Mouse (Mus musculus): ENCODE data around the gene Pvalb. TPM values are rescaled to one million over a fixed set of nuclear protein-coding genes. Genes with fewer than 3 reads are reported as not detected.

Pvalb gene
- polyA plus RNA-seq, 1 experiment, result not detected

DNA sequence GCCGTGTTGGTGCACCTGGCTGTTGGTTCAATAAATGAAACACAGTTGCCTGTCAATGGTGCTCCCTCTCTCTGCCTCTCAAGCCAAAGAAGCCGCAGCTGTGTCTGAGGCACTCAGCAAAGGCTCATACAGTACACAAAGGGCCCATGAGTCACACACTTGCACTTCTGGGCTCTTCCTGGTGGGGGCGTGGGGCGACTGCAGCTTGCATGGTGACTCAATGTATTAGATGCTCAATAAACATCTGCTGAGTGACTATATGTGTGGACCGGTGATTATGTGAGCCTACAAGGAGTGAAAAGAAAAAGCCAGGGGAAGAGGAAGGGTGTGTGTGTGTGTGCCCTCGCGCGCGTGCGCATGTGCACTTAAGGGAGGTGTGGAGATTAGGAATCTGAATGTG is 34.5 kb downstream of the Pvalb start:
- peaks cover 15% of the 10 kb centered on the region for H3K4me1 ChIP-seq (ENCODE audit: control insufficient read depth, insufficient read depth, low read length)
- H3K27me3 ChIP-seq (ENCODE audit: control insufficient read depth, insufficient read depth, low read length), result no peaks in the 10 kb centered on the region
- no peak overlapping the region for H3K4me3 ChIP-seq (ENCODE audit: control insufficient read depth, low read depth, low read length)
- H3K27ac ChIP-seq (ENCODE audit: control insufficient read depth, insufficient read depth, low read depth, low read length), result no peak overlapping the region
- TF ChIP-seq CTCF (IDR thresholded peaks at IDR 0.05; ENCODE audit: control insufficient read depth, insufficient read depth, insufficient replicate concordance, low read depth, low read length) (no peak), POLR2A (IDR thresholded peaks at IDR 0.05; ENCODE audit: control insufficient read depth, low read depth, low read length) (no peak)
- H3K36me3 ChIP-seq (ENCODE audit: control insufficient read depth, insufficient read depth, low read length), result no peaks in the 10 kb centered on the region

DNA sequence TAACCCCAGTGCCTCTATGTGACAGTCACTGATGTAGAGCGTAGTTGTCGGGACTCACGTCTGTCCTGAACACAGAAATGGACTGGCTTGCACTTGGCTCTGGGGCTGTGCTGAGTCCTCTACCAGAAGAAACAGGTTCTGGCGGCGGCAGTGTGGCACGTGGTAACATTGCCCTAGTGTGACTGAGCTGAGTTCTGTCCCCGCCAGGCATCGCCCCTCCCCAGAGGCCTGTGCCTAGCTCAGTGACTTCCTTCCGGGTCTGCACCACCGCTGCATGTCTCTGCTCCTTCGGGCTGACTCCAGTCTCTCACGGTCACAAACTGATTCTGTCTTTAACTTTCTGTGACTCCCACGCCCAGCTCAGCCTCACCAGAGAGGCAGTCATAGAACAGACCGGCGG is 35.5 kb downstream of the Pvalb start:
- Histone ChIP-seq H3K27me3 (ENCODE audit: control insufficient read depth, insufficient read depth, low read length) (no peaks in the 10 kb centered on the region), H3K27ac (ENCODE audit: control insufficient read depth, insufficient read depth, low read depth, low read length) (no peak overlapping the region), H3K4me1 (ENCODE audit: control insufficient read depth, insufficient read depth, low read length) (peaks cover 15% of the 10 kb centered on the region), H3K4me3 (ENCODE audit: control insufficient read depth, low read depth, low read length) (no peak overlapping the region), H3K36me3 (ENCODE audit: control insufficient read depth, insufficient read depth, low read length) (no peaks in the 10 kb centered on the region; the same call in 1 of the 2 replicates)
- TF ChIP-seq POLR2A (IDR thresholded peaks at IDR 0.05; ENCODE audit: control insufficient read depth, low read depth, low read length) (no peak), CTCF (IDR thresholded peaks at IDR 0.05; ENCODE audit: control insufficient read depth, insufficient read depth, insufficient replicate concordance, low read depth, low read length) (no peak)

DNA sequence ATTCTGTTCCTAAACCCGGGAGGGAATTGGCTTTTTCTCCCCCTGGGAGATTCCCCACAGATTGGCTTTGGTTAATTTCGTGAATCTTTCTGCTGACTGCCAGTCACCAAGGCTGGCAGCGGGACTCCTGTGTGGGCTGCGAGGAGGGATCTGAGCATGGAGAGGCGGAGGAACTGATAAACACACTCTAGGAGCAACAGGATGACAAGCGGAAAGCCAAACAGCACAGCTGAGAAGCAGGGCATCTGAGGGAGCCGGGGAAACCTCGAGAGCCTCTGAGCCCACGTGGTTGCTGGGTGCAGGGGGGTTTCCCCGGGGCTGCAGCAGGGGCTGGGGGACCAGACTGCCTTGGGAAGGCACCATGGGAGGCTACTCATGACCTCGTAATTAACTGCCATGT is 36.6 kb downstream of the Pvalb start:
- TF ChIP-seq CTCF (IDR thresholded peaks at IDR 0.05; ENCODE audit: control insufficient read depth, insufficient read depth, insufficient replicate concordance, low read depth, low read length), result no peak
- no peak for TF ChIP-seq POLR2A (IDR thresholded peaks at IDR 0.05; ENCODE audit: control insufficient read depth, low read depth, low read length)
- Histone ChIP-seq H3K27ac (ENCODE audit: control insufficient read depth, insufficient read depth, low read depth, low read length) (no peak overlapping the region), H3K27me3 (ENCODE audit: control insufficient read depth, insufficient read depth, low read length) (no peaks in the 10 kb centered on the region), H3K36me3 (ENCODE audit: control insufficient read depth, insufficient read depth, low read length) (no peaks in the 10 kb centered on the region; the same call in 1 of the 2 replicates), H3K4me3 (ENCODE audit: control insufficient read depth, low read depth, low read length) (no peak overlapping the region), H3K4me1 (ENCODE audit: control insufficient read depth, insufficient read depth, low read length) (peaks cover 11% of the 10 kb centered on the region)

DNA sequence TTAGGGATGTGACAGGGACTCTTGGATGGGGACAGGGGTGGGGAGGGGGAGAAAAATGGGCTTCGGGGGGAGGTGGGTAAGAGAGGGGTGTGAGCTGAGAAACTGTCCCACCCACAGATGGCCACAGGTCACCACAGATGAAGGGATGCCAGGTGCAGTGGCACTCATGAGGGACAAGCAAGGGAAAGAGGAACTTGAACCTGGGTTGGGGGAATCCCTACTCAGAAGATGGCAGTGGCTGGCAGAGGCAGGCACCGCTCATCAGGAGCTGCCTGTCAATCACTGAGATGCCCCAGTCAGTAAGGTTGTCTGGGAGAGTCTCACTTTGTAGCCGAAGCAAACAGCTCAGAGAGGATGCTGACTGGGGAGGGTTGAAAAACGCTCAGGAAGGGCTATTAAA is 40.9 kb downstream of the Pvalb start:
- peaks cover 2% of the 10 kb centered on the region for H3K36me3 ChIP-seq (ENCODE audit: control insufficient read depth, insufficient read depth, low read length)
- no peak for TF ChIP-seq POLR2A (IDR thresholded peaks at IDR 0.05; ENCODE audit: control insufficient read depth, low read depth, low read length)
- H3K4me3 ChIP-seq (ENCODE audit: control insufficient read depth, low read depth, low read length), result no peak overlapping the region
- no peaks in the 10 kb centered on the region for H3K27me3 ChIP-seq (ENCODE audit: control insufficient read depth, insufficient read depth, low read length)
- H3K27ac ChIP-seq (ENCODE audit: control insufficient read depth, insufficient read depth, low read depth, low read length), result no peak overlapping the region
- H3K4me1 ChIP-seq (ENCODE audit: control insufficient read depth, insufficient read depth, low read length), result no peaks in the 10 kb centered on the region; the same call in 1 of the 2 replicates

DNA sequence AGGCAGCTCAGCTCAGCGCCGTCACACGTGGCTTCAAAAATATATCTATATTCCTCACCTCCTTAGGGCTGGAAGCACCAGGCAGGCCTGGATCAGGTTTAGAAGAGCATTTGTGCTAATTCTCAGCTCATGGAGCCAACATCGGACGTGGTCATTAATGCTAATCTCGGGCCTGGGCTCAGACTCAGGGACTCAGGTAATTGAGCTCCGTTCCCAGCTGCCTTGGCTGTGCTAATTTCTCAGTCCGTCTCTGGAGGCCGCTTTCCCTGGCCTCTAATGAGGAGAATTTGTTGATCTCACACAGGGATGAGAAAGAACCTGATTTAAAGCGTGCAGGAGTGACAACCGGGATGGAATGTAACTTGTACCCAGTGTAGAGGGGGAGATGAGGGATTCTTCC is 41.7 kb downstream of the Pvalb start:
- H3K4me1 ChIP-seq (ENCODE audit: control insufficient read depth, insufficient read depth, low read length), result no peaks in the 10 kb centered on the region; the same call in 1 of the 2 replicates
- H3K4me3 ChIP-seq (ENCODE audit: control insufficient read depth, low read depth, low read length), result no peak overlapping the region
- peaks cover 2% of the 10 kb centered on the region for H3K36me3 ChIP-seq (ENCODE audit: control insufficient read depth, insufficient read depth, low read length)
- H3K27me3 ChIP-seq (ENCODE audit: control insufficient read depth, insufficient read depth, low read length), result no peaks in the 10 kb centered on the region
- no peak for TF ChIP-seq CTCF (IDR thresholded peaks at IDR 0.05; ENCODE audit: control insufficient read depth, insufficient read depth, insufficient replicate concordance, low read depth, low read length)
- no peak for TF ChIP-seq POLR2A (IDR thresholded peaks at IDR 0.05; ENCODE audit: control insufficient read depth, low read depth, low read length)
- no peak overlapping the region for H3K27ac ChIP-seq (ENCODE audit: control insufficient read depth, insufficient read depth, low read depth, low read length)

DNA sequence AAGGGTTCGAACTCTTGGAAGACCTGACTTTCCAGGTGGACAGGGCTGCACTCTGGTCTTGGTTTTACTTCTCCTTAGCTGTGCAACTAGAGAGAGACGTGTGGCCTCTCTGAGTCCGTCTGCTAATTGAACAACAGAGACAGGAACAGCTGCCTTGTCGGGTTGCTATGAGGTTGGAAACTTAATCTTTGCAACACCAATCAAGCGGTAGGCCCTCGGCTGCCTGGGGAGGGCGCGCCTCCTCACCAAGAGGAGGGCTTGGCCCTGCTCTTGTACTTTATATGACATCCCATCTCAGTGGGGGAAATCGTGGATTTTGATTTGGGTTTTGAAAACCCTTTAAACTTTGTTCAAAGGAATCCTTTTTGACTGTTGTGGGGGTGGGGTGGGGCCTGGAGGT is 44.3 kb downstream of the Pvalb start:
- no peak overlapping the region for H3K4me3 ChIP-seq (ENCODE audit: control insufficient read depth, low read depth, low read length)
- H3K27me3 ChIP-seq (ENCODE audit: control insufficient read depth, insufficient read depth, low read length), result no peaks in the 10 kb centered on the region
- H3K36me3 ChIP-seq (ENCODE audit: control insufficient read depth, insufficient read depth, low read length), result peaks cover 2% of the 10 kb centered on the region

DNA sequence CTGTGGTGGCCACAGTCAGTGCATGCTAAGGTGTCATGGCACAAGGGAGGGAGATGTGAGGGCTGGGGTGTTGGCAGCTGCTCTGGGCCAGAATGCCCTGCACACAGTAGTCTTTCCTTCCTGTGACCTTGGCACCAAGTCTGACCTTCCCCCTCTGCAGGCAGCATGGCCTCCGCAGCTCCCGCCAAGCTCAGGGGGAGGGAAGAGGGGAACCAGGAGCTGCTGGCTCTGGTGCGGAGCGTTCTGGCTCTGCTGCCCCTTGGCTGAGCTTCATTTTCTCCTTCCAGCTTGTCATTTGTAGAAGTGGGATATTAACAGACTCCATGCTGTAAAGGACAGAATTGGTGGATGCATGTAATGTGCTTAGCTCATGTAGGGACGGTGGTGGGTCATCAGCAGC is 47.9 kb downstream of the Pvalb start:
- Histone ChIP-seq H3K27ac (ENCODE audit: control insufficient read depth, insufficient read depth, low read depth, low read length) (no peak overlapping the region), H3K36me3 (ENCODE audit: control insufficient read depth, insufficient read depth, low read length) (no peaks in the 10 kb centered on the region), H3K4me1 (ENCODE audit: control insufficient read depth, insufficient read depth, low read length) (no peaks in the 10 kb centered on the region), H3K4me3 (ENCODE audit: control insufficient read depth, low read depth, low read length) (no peak overlapping the region), H3K27me3 (ENCODE audit: control insufficient read depth, insufficient read depth, low read length) (no peaks in the 10 kb centered on the region)
- TF ChIP-seq POLR2A (IDR thresholded peaks at IDR 0.05; ENCODE audit: control insufficient read depth, low read depth, low read length) (no peak), CTCF (IDR thresholded peaks at IDR 0.05; ENCODE audit: control insufficient read depth, insufficient read depth, insufficient replicate concordance, low read depth, low read length) (no peak)

More for the DNA sequence above, 44.3 kb downstream of the Pvalb start:
- Histone ChIP-seq H3K4me1 (ENCODE audit: control insufficient read depth, insufficient read depth, low read length) (no peaks in the 10 kb centered on the region; the same call in 1 of the 2 replicates), H3K27ac (ENCODE audit: control insufficient read depth, insufficient read depth, low read depth, low read length) (no peak overlapping the region)
- no peak for TF ChIP-seq CTCF (IDR thresholded peaks at IDR 0.05; ENCODE audit: control insufficient read depth, insufficient read depth, insufficient replicate concordance, low read depth, low read length)
- TF ChIP-seq POLR2A (IDR thresholded peaks at IDR 0.05; ENCODE audit: control insufficient read depth, low read depth, low read length), result no peak

DNA sequence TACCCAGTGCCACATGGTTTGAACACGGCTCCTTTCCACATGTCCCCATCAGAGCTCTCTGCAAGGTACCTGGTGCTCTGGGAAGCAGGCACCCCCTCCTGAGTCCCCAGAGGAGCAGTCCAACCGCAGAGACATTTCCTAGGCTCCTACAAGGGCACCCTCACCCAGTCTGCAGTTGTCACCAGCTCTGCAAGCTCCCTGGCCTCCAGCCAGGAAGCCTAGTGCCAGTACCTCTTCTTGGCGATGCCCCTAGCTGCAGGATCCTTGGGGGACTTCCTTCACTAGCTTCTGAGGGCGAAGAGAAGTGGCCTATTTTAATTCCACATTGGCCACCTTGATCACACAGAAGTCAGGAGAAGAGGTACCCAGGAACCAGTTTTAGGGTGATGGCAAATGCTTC is 48.4 kb downstream of the Pvalb start:
- no peaks in the 10 kb centered on the region for H3K36me3 ChIP-seq (ENCODE audit: control insufficient read depth, insufficient read depth, low read length)
- H3K4me3 ChIP-seq (ENCODE audit: control insufficient read depth, low read depth, low read length), result no peak overlapping the region
- TF ChIP-seq CTCF (IDR thresholded peaks at IDR 0.05; ENCODE audit: control insufficient read depth, insufficient read depth, insufficient replicate concordance, low read depth, low read length) (no peak), POLR2A (IDR thresholded peaks at IDR 0.05; ENCODE audit: control insufficient read depth, low read depth, low read length) (no peak)
- no peaks in the 10 kb centered on the region for H3K27me3 ChIP-seq (ENCODE audit: control insufficient read depth, insufficient read depth, low read length)
- no peaks in the 10 kb centered on the region for H3K4me1 ChIP-seq (ENCODE audit: control insufficient read depth, insufficient read depth, low read length)
- H3K27ac ChIP-seq (ENCODE audit: control insufficient read depth, insufficient read depth, low read depth, low read length), result no peak overlapping the region

Measured in testis, adult 2 months (tissue).